Mouse (Mus musculus): ENCODE data around the gene Resf1.

- TF ChIP-seq CTCF (conservative IDR thresholded peaks at IDR 0.05; ENCODE audit: insufficient read depth, insufficient read length, low read depth, low read length), result no peak
- TF ChIP-seq POLR2A (IDR thresholded peaks at IDR 0.05; ENCODE audit: low read depth, low read length), result no peak
Observed at GRCm38 (mm10) chr6:149338622-149339021, 29.4 kb downstream of the Resf1 start.
